Mouse (Mus musculus): ENCODE results near the gene Olfr1138.

- TF ChIP-seq CTCF (IDR thresholded peaks at IDR 0.05; ENCODE audit: control insufficient read depth, insufficient read depth, low read length) = no peak
- TF ChIP-seq POLR2A (IDR thresholded peaks at IDR 0.05; ENCODE audit: borderline replicate concordance, control insufficient read depth, low read depth, low read length) = no peak
Measured at GRCm38 (mm10) chr2:87753891-87754290, 14.1 kb upstream of the Olfr1138 start, which contains the start of gene Olfr1141.
